In the genomic region with DNA sequence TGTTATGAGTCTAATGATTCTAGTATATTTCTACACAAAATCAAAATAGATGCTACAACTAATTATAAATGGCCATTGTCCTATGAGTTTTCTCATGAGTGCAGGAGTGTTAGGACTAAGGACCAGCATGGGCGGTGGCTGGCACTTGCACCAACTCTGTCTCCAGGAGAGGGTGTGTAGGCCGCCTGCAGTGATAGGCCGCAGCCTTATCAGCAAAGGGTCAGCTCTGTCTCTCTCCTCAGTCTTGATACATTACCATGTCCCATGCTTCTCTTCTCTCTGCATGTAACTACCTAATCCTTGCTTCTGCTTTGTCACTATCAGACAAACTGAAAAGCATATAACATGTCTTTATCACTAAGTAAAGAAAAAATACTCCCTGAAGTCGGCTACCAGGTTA, we compare ENCODE assay signal across 32 mouse cellular contexts.
DNase-seq lines count a peak whose midpoint lies in the region; ATAC-seq and TF ChIP-seq lines count a peak whose summit lies in the region.
"Had no signal": no experiment of that assay in that cellular context is flagged by ENCODE, and none has a peak within 500 bp of the region (broad histone marks: within the 10 kb centered on the region; RNA-seq: fewer than 3 reads in every experiment).

No protein-coding gene starts in this region.

- ATAC-seq in common myeloid progenitor, adult 5-6 weeks (replicated peaks; ENCODE audit: low read depth, poor library complexity, severe bottlenecking): peak; percentile 32; the same call in 1 of the 2 replicates
- ATAC-seq in liver, embryonic 12.5 days: peak; percentile 99
- peak; percentile 33; the same call in 1 of the 2 replicates for ATAC-seq in liver, postnatal 0 days
- ATAC-seq: forebrain, embryonic 14.5 days; midbrain, embryonic 15.5 days had no signal

- intact Hi-C loops in left cerebral cortex, postnatal 10 days (cut with DNase I): no loop called here

- DNase-seq in c-Kit-negative CD71-positive TER-119-positive erythroid progenitor cells, embryonic 14.5 days (ENCODE audit: low read depth, low spot score): peak; percentile 17
- no peak for DNase-seq in liver, postnatal 0 days
- no peak for DNase-seq in left cerebral cortex, postnatal 10 days (ENCODE audit: extremely low spot score in 1 of 2, low spot score in 2 of 2)
- DNase-seq in left cerebral cortex, adult 11 months (ENCODE audit: low spot score): no peak
- no peak for DNase-seq in layer of hippocampus, postnatal 14 days (ENCODE audit: low spot score in 2 of 2)
- no peak for DNase-seq in embryo, embryonic 11 days
- DNase-seq: adrenal gland, adult 8-10 months; B cell, adult 2 months; cerebellum, adult 11-12 months; cerebellum, adult 9-11 months; gastrocnemius, adult 2 months; gastrocnemius, postnatal 36 days; heart, adult 18-20 months; heart, postnatal 4 days; kidney, adult 11 months; kidney, postnatal 36 days; lung, postnatal 36 days; right cerebral cortex, adult 18-20 months; right cerebral cortex, postnatal 4 days; thymus, adult 2 months; thymus, postnatal 36 days had no signal

- H3K4me2 ChIP-seq in liver, embryonic 12.5 days: 0 out of 2 replicates have a peak overlapping the region, but pooled peaks have one; percentile 0
- H3K4me2 ChIP-seq in liver, postnatal 0 days (ENCODE audit: low read depth, low read length): no peak overlapping the region
- H3K4me2 ChIP-seq: embryonic facial prominence, embryonic 15.5 days; heart, embryonic 12.5 days; hindbrain, embryonic 13.5 days; midbrain, embryonic 15.5 days; neural tube, embryonic 12.5 days had no signal

- TF ChIP-seq CTCF in liver, postnatal 0 days (IDR thresholded peaks at IDR 0.05; ENCODE audit: low read depth): no peak

- H3K9ac ChIP-seq in liver, embryonic 12.5 days: no peak overlapping the region
- no peak overlapping the region for H3K9ac ChIP-seq in liver, postnatal 0 days (replicated peaks)
- H3K9ac ChIP-seq: embryonic facial prominence, embryonic 15.5 days; heart, embryonic 12.5 days; hindbrain, embryonic 13.5 days; midbrain, embryonic 15.5 days; neural tube, embryonic 12.5 days had no signal

- 29% methylated on average over 4 of the region's 4 CpGs for WGBS in liver, embryonic 12.5 days (ENCODE audit: insufficient replicate concordance)
- 59% methylated on average over 4 of the region's 4 CpGs for WGBS in liver, postnatal 0 days (ENCODE audit: insufficient replicate concordance)

- H3K27me3 ChIP-seq in liver, embryonic 12.5 days (replicated peaks): no peaks in the 10 kb centered on the region
- no peaks in the 10 kb centered on the region for H3K27me3 ChIP-seq in liver, postnatal 0 days (ENCODE audit: insufficient read depth, low read length)
- H3K27me3 ChIP-seq: embryonic facial prominence, embryonic 15.5 days; heart, embryonic 12.5 days; hindbrain, embryonic 13.5 days; megakaryocyte, embryonic 14.5 days; midbrain, embryonic 15.5 days; neural tube, embryonic 12.5 days had no signal

- TF ChIP-seq EP300 in liver, postnatal 0 days (IDR thresholded peaks at IDR 0.05; ENCODE audit: low read depth): no peak

- H3K27ac ChIP-seq in liver, embryonic 12.5 days: no peak overlapping the region
- no peak overlapping the region for H3K27ac ChIP-seq in liver, postnatal 0 days (ENCODE audit: low read depth)
- H3K27ac ChIP-seq: embryonic facial prominence, embryonic 10.5 days; embryonic facial prominence, embryonic 15.5 days; gastrocnemius, adult 2 months; hindbrain, embryonic 13.5 days; layer of hippocampus, adult 2 months; midbrain, embryonic 15.5 days; neural tube, embryonic 12.5 days had no signal

- peaks cover 10% of the 10 kb centered on the region for H3K4me1 ChIP-seq in liver, embryonic 12.5 days
- 0 out of 2 replicates have a peak, but pooled peaks cover 2% of the 10 kb centered on the region for H3K4me1 ChIP-seq in liver, postnatal 0 days (ENCODE audit: insufficient read depth)
- H3K4me1 ChIP-seq: embryonic facial prominence, embryonic 10.5 days; embryonic facial prominence, embryonic 15.5 days; heart, embryonic 12.5 days; hindbrain, embryonic 13.5 days; megakaryocyte, embryonic 14.5 days; midbrain, embryonic 15.5 days; neural tube, embryonic 12.5 days had no signal

- no peaks in the 10 kb centered on the region for H3K9me3 ChIP-seq in liver, embryonic 12.5 days (replicated peaks)
- no peaks in the 10 kb centered on the region for H3K9me3 ChIP-seq in liver, postnatal 0 days (ENCODE audit: low read length)
- H3K9me3 ChIP-seq: embryonic facial prominence, embryonic 10.5 days; embryonic facial prominence, embryonic 15.5 days; heart, embryonic 12.5 days; hindbrain, embryonic 13.5 days; megakaryocyte, embryonic 14.5 days; midbrain, embryonic 15.5 days; neural tube, embryonic 12.5 days had no signal

- peaks cover 18% of the 10 kb centered on the region; the same call in 1 of the 2 replicates for H3K36me3 ChIP-seq in liver, embryonic 12.5 days
- peaks cover 16% of the 10 kb centered on the region for H3K36me3 ChIP-seq in liver, postnatal 0 days (replicated peaks; ENCODE audit: insufficient read depth, low read length)

- no peak overlapping the region for H3K4me3 ChIP-seq in liver, embryonic 12.5 days
- no peak overlapping the region for H3K4me3 ChIP-seq in liver, postnatal 0 days (ENCODE audit: low read depth, low read length)
- H3K4me3 ChIP-seq: embryonic facial prominence, embryonic 10.5 days; embryonic facial prominence, embryonic 15.5 days; gastrocnemius, adult 2 months; heart, embryonic 12.5 days; hindbrain, embryonic 13.5 days; layer of hippocampus, adult 2 months; megakaryocyte, embryonic 14.5 days; midbrain, embryonic 15.5 days; neural tube, embryonic 12.5 days had no signal

Comparison
In these comparisons a context has a peak if more than half of its experiments do, and no peak if none do; other contexts are left out.
1. ATAC-seq: peak in every context shown above with its lines; median percentile 99 in liver, embryonic 12.5 days; 33 in liver, postnatal 0 days; 32 in common myeloid progenitor, adult 5-6 weeks.